ENCODE assay signal across 9 mouse cellular contexts in genomic region chr4:133213268-133213590, GRCm38 (mm10). TPM values are rescaled to one million over a fixed set of nuclear protein-coding genes. Genes with fewer than 3 reads are reported as not detected.
DNase-seq lines count a peak whose midpoint lies in the region; ATAC-seq and TF ChIP-seq lines count a peak whose summit lies in the region.
"Had no signal": no experiment of that assay in that cellular context is flagged by ENCODE, and none has a peak within 500 bp of the region (broad histone marks: within the 10 kb centered on the region; RNA-seq: fewer than 3 reads in every experiment).

No protein-coding gene starts in this region.

- DNase-seq in heart, adult 11 months, result no peak
- peak; percentile 54 for DNase-seq in brain, embryonic 14.5 days (ENCODE audit: low read depth)
- DNase-seq in liver, postnatal 0 days, result no peak
- no peak for DNase-seq in adrenal gland, adult (ENCODE audit: inconsistent age in 2 of 2, low spot score in 1 of 2)
- no peak for DNase-seq in heart, adult 2 months

- no peak overlapping the region for H3K27ac ChIP-seq in heart, embryonic 14.5 days (replicated peaks in 1 of 2; ENCODE audit: control insufficient read depth in 1 of 2, insufficient read depth in 1 of 2, low read depth in 2 of 2, low read length in 2 of 2)
- no peak overlapping the region for H3K27ac ChIP-seq in hindbrain, embryonic 15.5 days (replicated peaks)
- no peak overlapping the region for H3K27ac ChIP-seq in liver, postnatal 0 days (ENCODE audit: low read depth)
- H3K27ac ChIP-seq in heart, adult 2 months, result no peak overlapping the region

- TF ChIP-seq CTCF in brain, embryonic 14.5 days (IDR thresholded peaks at IDR 0.05; ENCODE audit: borderline replicate concordance, extremely low read depth, insufficient read depth, insufficient read length), result no peak
- no peak for TF ChIP-seq CTCF in liver, postnatal 0 days (IDR thresholded peaks at IDR 0.05; ENCODE audit: low read depth)
- TF ChIP-seq CTCF in heart, adult 2 months (IDR thresholded peaks at IDR 0.05), result no peak

- H3K27me3 ChIP-seq in heart, embryonic 14.5 days (ENCODE audit: control insufficient read depth, insufficient read depth, low read length), result peaks cover 24% of the 10 kb centered on the region
- H3K27me3 ChIP-seq in hindbrain, embryonic 15.5 days, result peaks cover 15% of the 10 kb centered on the region
- H3K27me3 ChIP-seq in liver, postnatal 0 days (ENCODE audit: insufficient read depth, low read length), result peaks cover 47% of the 10 kb centered on the region
- no peaks in the 10 kb centered on the region for H3K27me3 ChIP-seq in heart, adult 2 months (ENCODE audit: control insufficient read depth, insufficient read depth, low read length)

- H3K9ac ChIP-seq in heart, embryonic 14.5 days (ENCODE audit: low read length), result 0 out of 2 replicates have a peak overlapping the region, but pooled peaks have one; percentile 4
- H3K9ac ChIP-seq in hindbrain, embryonic 15.5 days, result no peak overlapping the region
- H3K9ac ChIP-seq in liver, postnatal 0 days (replicated peaks), result no peak overlapping the region
- H3K9ac ChIP-seq in heart, adult 2 months (ENCODE audit: low read depth, low read length), result no peak overlapping the region

- H3K4me1 ChIP-seq in heart, embryonic 14.5 days (ENCODE audit: control insufficient read depth in 2 of 2, insufficient read depth in 2 of 2, low read length in 2 of 2), result peaks cover 13 to 17% of the 10 kb centered on the region in 2 experiments
- H3K4me1 ChIP-seq in hindbrain, embryonic 15.5 days (replicated peaks), result peaks cover 26% of the 10 kb centered on the region
- H3K4me1 ChIP-seq in liver, postnatal 0 days (ENCODE audit: insufficient read depth), result peaks cover 17% of the 10 kb centered on the region
- peaks cover 5% of the 10 kb centered on the region for H3K4me1 ChIP-seq in heart, adult 2 months (ENCODE audit: control insufficient read depth, insufficient read depth, low read length)

- no peak for TF ChIP-seq POLR2A in brain, embryonic 14.5 days (IDR thresholded peaks at IDR 0.05; ENCODE audit: borderline replicate concordance, extremely low read depth, insufficient read depth, insufficient read length, poor library complexity, severe bottlenecking)
- no peak for TF ChIP-seq POLR2A in heart, adult 2 months (IDR thresholded peaks at IDR 0.05; ENCODE audit: insufficient read depth, low read depth, low read length)

- TF ChIP-seq EP300 in liver, postnatal 0 days (IDR thresholded peaks at IDR 0.05; ENCODE audit: low read depth), result no peak
- TF ChIP-seq EP300 in heart, adult 2 months (IDR thresholded peaks at IDR 0.05; ENCODE audit: insufficient read depth, low read depth, low read length), result no peak

- H3K36me3 ChIP-seq in heart, embryonic 14.5 days (ENCODE audit: control insufficient read depth, insufficient read depth, low read length), result no peaks in the 10 kb centered on the region
- H3K36me3 ChIP-seq in hindbrain, embryonic 15.5 days, result no peaks in the 10 kb centered on the region
- no peaks in the 10 kb centered on the region for H3K36me3 ChIP-seq in liver, postnatal 0 days (replicated peaks; ENCODE audit: insufficient read depth, low read length)
- no peaks in the 10 kb centered on the region for H3K36me3 ChIP-seq in heart, adult 2 months (ENCODE audit: control insufficient read depth, insufficient read depth, low read length)

- no peaks in the 10 kb centered on the region for H3K9me3 ChIP-seq in heart, embryonic 14.5 days (ENCODE audit: control insufficient read depth, low read length)
- H3K9me3 ChIP-seq in hindbrain, embryonic 15.5 days, result no peaks in the 10 kb centered on the region
- H3K9me3 ChIP-seq in liver, postnatal 0 days (ENCODE audit: low read length), result no peaks in the 10 kb centered on the region

- no peaks in the 10 kb centered on the region for H3K79me2 ChIP-seq in heart, adult 2 months (replicated peaks; ENCODE audit: control insufficient read depth, insufficient read depth, low read length)

- H3K4me3 ChIP-seq in heart, embryonic 14.5 days (ENCODE audit: control insufficient read depth in 1 of 2, insufficient read depth in 1 of 2, low read depth in 1 of 2, low read length in 2 of 2), result peak overlapping the region in 1 of 2 experiments; percentile 4; a peak in 1 of 4 replicates
- H3K4me3 ChIP-seq in hindbrain, embryonic 15.5 days, result peak overlapping the region; percentile 67
- H3K4me3 ChIP-seq in liver, postnatal 0 days (ENCODE audit: low read depth, low read length), result peak overlapping the region; percentile 61; the same call in 1 of the 2 replicates
- H3K4me3 ChIP-seq in heart, adult 2 months, result no peak overlapping the region

- intact Hi-C loops in heart, adult 2 months (cut with DNase I), result loop anchor here (2.0 kb wide), 1 partner anchor 204 kb away; no protein-coding TSS in a partner anchor

- WGBS in heart, embryonic 14.5 days, result 3% methylated on average over 9 of the region's 9 CpGs
- 2% methylated on average over 8 of the region's 9 CpGs for WGBS in hindbrain, embryonic 15.5 days
- 8% methylated on average over 8 of the region's 9 CpGs for WGBS in liver, postnatal 0 days (ENCODE audit: insufficient replicate concordance)
- 14% methylated on average over 9 of the region's 9 CpGs for WGBS in heart, adult 2 months

- ATAC-seq in heart, embryonic 14.5 days (ENCODE audit: insufficient number of reproducible peaks, insufficient read depth, low FRiP score, low read depth), result no peak
- no peak; the same call in 1 of the 2 replicates for ATAC-seq in hindbrain, embryonic 15.5 days (ENCODE audit: low FRiP score, low read depth)
- ATAC-seq in liver, postnatal 0 days, result peak; percentile 29
- ATAC-seq in erythroblast, adult 5-6 weeks (replicated peaks; ENCODE audit: low FRiP score, poor library complexity, severe bottlenecking), result no peak

- H3K4me2 ChIP-seq in heart, embryonic 14.5 days (ENCODE audit: low read length), result peak overlapping the region; percentile 98
- H3K4me2 ChIP-seq in hindbrain, embryonic 15.5 days, result peak overlapping the region; percentile 88
- peak overlapping the region; percentile 96 for H3K4me2 ChIP-seq in liver, postnatal 0 days (ENCODE audit: low read depth, low read length)

RNA-seq across cellular contexts. Expression of gene Gpr3, which starts 0.9 kb away (rescaled TPM):
- 0.20 and 0.58 TPM in 2 replicates for polyA plus RNA-seq in heart, embryonic 14.5 days (2014; fragmentation: Nextera tagmentation; extraction: Ambion mirVana)
- polyA plus RNA-seq in brain, embryonic 14.5 days (2012; rRNA removed), result 2.7 and 3.1 TPM in 2 replicates
- 1.6 and 2.7 TPM in 2 replicates for polyA plus RNA-seq in hindbrain, embryonic 15.5 days (2015; fragmentation: Nextera tagmentation; extraction: Ambion mirVana)
- not detected in 2 replicates for polyA plus RNA-seq in liver, postnatal 0 days (2015; fragmentation: Nextera tagmentation; extraction: Ambion mirVana)
- total RNA-seq in erythroblast, adult 5-6 weeks (2015; ENCODE audit: low replicate concordance), result not detected in 2 replicates
- total RNA-seq in erythroblast, adult 5-6 weeks (2017; ENCODE audit: low replicate concordance), result not detected in 2 replicates
- total RNA-seq in heart, adult 2 months (2021), result under 1 TPM in 1 of 2 experiments, not detected in 1; 0.11 TPM
- 0.15 and 0.37 TPM in 2 replicates for polyA plus RNA-seq in heart, adult 2 months (2012; rRNA removed)

RNA-seq across cellular contexts. Expression of gene Cd164l2, which starts 1.3 kb away (rescaled TPM):
- 0.42 and 0.82 TPM in 2 replicates for polyA plus RNA-seq in heart, embryonic 14.5 days (2014; fragmentation: Nextera tagmentation; extraction: Ambion mirVana)
- polyA plus RNA-seq in brain, embryonic 14.5 days (2012; rRNA removed), result 0.74 and 0.85 TPM in 2 replicates
- polyA plus RNA-seq in hindbrain, embryonic 15.5 days (2015; fragmentation: Nextera tagmentation; extraction: Ambion mirVana), result 3.0 and 4.5 TPM in 2 replicates
- 0.25 and 0.39 TPM in 2 replicates for polyA plus RNA-seq in liver, postnatal 0 days (2015; fragmentation: Nextera tagmentation; extraction: Ambion mirVana)
- not detected in 2 replicates for total RNA-seq in erythroblast, adult 5-6 weeks (2015; ENCODE audit: low replicate concordance)
- total RNA-seq in erythroblast, adult 5-6 weeks (2017; ENCODE audit: low replicate concordance), result not detected in 2 replicates
- not detected for total RNA-seq in heart, adult 2 months (2021)
- 0.53 and 0.66 TPM in 2 replicates for polyA plus RNA-seq in heart, adult 2 months (2012; rRNA removed)
- total RNA-seq: MEL had no signal

RNA-seq across cellular contexts. Expression of gene Map3k6, which starts 27.4 kb away (rescaled TPM):
- polyA plus RNA-seq in heart, embryonic 14.5 days (2014; fragmentation: Nextera tagmentation; extraction: Ambion mirVana), result 1.6 and 2.3 TPM in 2 replicates
- 2.1 and 2.4 TPM in 2 replicates for polyA plus RNA-seq in brain, embryonic 14.5 days (2012; rRNA removed)
- polyA plus RNA-seq in hindbrain, embryonic 15.5 days (2015; fragmentation: Nextera tagmentation; extraction: Ambion mirVana), result 1.8 and 2.2 TPM in 2 replicates
- polyA plus RNA-seq in liver, postnatal 0 days (2015; fragmentation: Nextera tagmentation; extraction: Ambion mirVana), result 1.2 and 1.3 TPM in 2 replicates
- 0.96 and 4.6 TPM in 2 replicates for total RNA-seq in erythroblast, adult 5-6 weeks (2015; ENCODE audit: low replicate concordance)
- 0.42 TPM in 1 of 2 replicates, not detected in the other for total RNA-seq in erythroblast, adult 5-6 weeks (2017; ENCODE audit: low replicate concordance)
- 10 to 100 TPM; 16.3 to 27.3 TPM for total RNA-seq in heart, adult 2 months (2021)
- 12.0 and 15.7 TPM in 2 replicates for polyA plus RNA-seq in heart, adult 2 months (2012; rRNA removed)

RNA-seq across cellular contexts. Expression of gene Sytl1, which starts 49.7 kb away (rescaled TPM):
- polyA plus RNA-seq in heart, embryonic 14.5 days (2014; fragmentation: Nextera tagmentation; extraction: Ambion mirVana), result 0.34 and 0.42 TPM in 2 replicates
- polyA plus RNA-seq in brain, embryonic 14.5 days (2012; rRNA removed), result 1.5 and 2.6 TPM in 2 replicates
- polyA plus RNA-seq in hindbrain, embryonic 15.5 days (2015; fragmentation: Nextera tagmentation; extraction: Ambion mirVana), result 0.32 and 0.35 TPM in 2 replicates
- 1.0 and 1.3 TPM in 2 replicates for polyA plus RNA-seq in liver, postnatal 0 days (2015; fragmentation: Nextera tagmentation; extraction: Ambion mirVana)
- 0.96 and 1.0 TPM in 2 replicates for total RNA-seq in erythroblast, adult 5-6 weeks (2015; ENCODE audit: low replicate concordance)
- 0.28 and 1.4 TPM in 2 replicates for total RNA-seq in erythroblast, adult 5-6 weeks (2017; ENCODE audit: low replicate concordance)
- under 1 TPM; 0.29 to 0.61 TPM for total RNA-seq in heart, adult 2 months (2021)
- 0.53 and 0.80 TPM in 2 replicates for polyA plus RNA-seq in heart, adult 2 months (2012; rRNA removed)
